Mouse (Mus musculus) small intestine, adult 2 months (tissue): Measurements from ENCODE around the gene Riok1. TPM values are rescaled to one million over a fixed set of nuclear protein-coding genes. Genes with fewer than 3 reads are reported as not detected.

Experiments used
- H3K27ac ChIP-seq: fragments of 200-500 bp; 2 replicates; pipeline ENCODE4 v1.5.1; 2012; ENCODE audit warnings: low read depth, low read length, control low read depth, inconsistent platforms; ENCODE audit not compliant: insufficient read depth
- H3K27me3 ChIP-seq: fragments of 200-500 bp; 2 replicates; pipeline ENCODE4 v1.6.1; 2012; ENCODE audit warnings: mild to moderate bottlenecking, moderate library complexity, low read length, inconsistent platforms; ENCODE audit not compliant: control insufficient read depth, insufficient read depth
- H3K36me3 ChIP-seq: fragments of 200-500 bp; 2 replicates; pipeline ENCODE4 v1.6.1; 2012; ENCODE audit warnings: mild to moderate bottlenecking, low read length, control low read depth, inconsistent platforms; ENCODE audit not compliant: control insufficient read depth, insufficient read depth
- H3K4me1 ChIP-seq: fragments of 200-500 bp; 2 replicates; pipeline ENCODE4 v1.6.1; 2012; ENCODE audit warnings: low read length, inconsistent platforms, mixed read lengths; ENCODE audit not compliant: control insufficient read depth, insufficient read depth, insufficient read length
- H3K4me3 ChIP-seq: fragments of 200-500 bp; 2 replicates; pipeline ENCODE4 v1.5.1; 2012; ENCODE audit warnings: low read depth, mild to moderate bottlenecking, control low read depth, inconsistent platforms, low read length, moderate library complexity
- CTCF ChIP-seq: fragments of 200-500 bp; IDR thresholded peaks from 2 replicates; pipeline ENCODE4 v1.5.1; 2012; ENCODE audit warnings: low read depth, mild to moderate bottlenecking, control low read depth, inconsistent platforms, low read length, moderate library complexity, mixed read lengths; ENCODE audit not compliant: insufficient replicate concordance, insufficient read length; ENCODE audit errors: extremely low read depth
- POLR2A ChIP-seq: fragments of 200-500 bp; IDR thresholded peaks from 2 replicates; pipeline ENCODE4 v1.6.1; 2012; ENCODE audit warnings: low read depth, mild to moderate bottlenecking, control low read depth, inconsistent platforms, low read length, moderate library complexity
- WGBS: fragments of 180-500 bp; shearing (Covaris S2); methylation state at CpG from one replicate; pipeline ENCODE4 v1.1.7; 2018; 5-methylcytosine and 5-hydroxymethylcytosine counted together
- polyA plus RNA-seq: library from polyadenylated mRNA; depleted of rRNA; stranded (reverse); fragments of >200 nt; gene quantifications from 2 replicates; pipeline ENCODE4 v1.2.3, GENCODE M21; 2012

Gene Riok1
- polyA plus RNA-seq, 1 experiment: 7.3 TPM

- no peaks in the 10 kb centered on the region for H3K36me3 ChIP-seq
- no peaks in the 10 kb centered on the region for H3K4me1 ChIP-seq
- no peak overlapping the region for H3K4me3 ChIP-seq
- 46% methylated on average over 1 of the region's 1 CpGs for WGBS
- no peak overlapping the region for H3K27ac ChIP-seq
- no peaks in the 10 kb centered on the region for H3K27me3 ChIP-seq
- peak; percentile 14; the same call in 1 of the 2 replicates for TF ChIP-seq CTCF
- TF ChIP-seq POLR2A: no peak
Observed at GRCm38 (mm10) chr13:38002461-38002860, 34.3 kb upstream of the Riok1 start.

- Histone ChIP-seq H3K27ac (no peak overlapping the region), H3K4me1 (peaks cover 3% of the 10 kb centered on the region; the same call in 1 of the 2 replicates), H3K36me3 (no peaks in the 10 kb centered on the region), H3K4me3 (no peak overlapping the region), H3K27me3 (no peaks in the 10 kb centered on the region)
- TF ChIP-seq CTCF (no peak), POLR2A (no peak)
- WGBS: 93% methylated on average over 2 of the region's 2 CpGs
Observed at GRCm38 (mm10) chr13:38007972-38008371, 28.8 kb upstream of the Riok1 start.

GRCm38 (mm10) chr13:38009721-38010408 is 26.9 kb upstream of the Riok1 start:
- 76% methylated on average over 5 of the region's 5 CpGs for WGBS
- H3K27me3 ChIP-seq: no peaks in the 10 kb centered on the region

GRCm38 (mm10) chr13:38010444-38010910 is 26.3 kb upstream of the Riok1 start:
- WGBS: 73% methylated on average over 5 of the region's 5 CpGs
- H3K27me3 ChIP-seq: no peaks in the 10 kb centered on the region
- H3K27ac ChIP-seq: no peak overlapping the region; the same call in 1 of the 2 replicates
- TF ChIP-seq CTCF: no peak
- TF ChIP-seq POLR2A: no peak
- no peak overlapping the region for H3K4me3 ChIP-seq
- H3K4me1 ChIP-seq: peaks cover 3% of the 10 kb centered on the region; the same call in 1 of the 2 replicates
- no peaks in the 10 kb centered on the region for H3K36me3 ChIP-seq

More at GRCm38 (mm10) chr13:38009721-38010408, 26.9 kb upstream of the Riok1 start:
- no peak overlapping the region for H3K4me3 ChIP-seq
- H3K27ac ChIP-seq: 0 out of 2 replicates have a peak overlapping the region, but pooled peaks have one; percentile 16
- H3K4me1 ChIP-seq: peaks cover 3% of the 10 kb centered on the region; the same call in 1 of the 2 replicates
- TF ChIP-seq CTCF (no peak), POLR2A (no peak)
- no peaks in the 10 kb centered on the region for H3K36me3 ChIP-seq

GRCm38 (mm10) chr13:38012436-38012835 is 24.4 kb upstream of the Riok1 start:
- Histone ChIP-seq H3K4me1 (peaks cover 3% of the 10 kb centered on the region; the same call in 1 of the 2 replicates), H3K4me3 (no peak overlapping the region), H3K27ac (no peak overlapping the region), H3K27me3 (no peaks in the 10 kb centered on the region), H3K36me3 (no peaks in the 10 kb centered on the region)
- 83% methylated on average over 5 of the region's 5 CpGs for WGBS
- no peak for TF ChIP-seq CTCF
- TF ChIP-seq POLR2A: no peak

- 87% methylated on average over 4 of the region's 4 CpGs for WGBS
- Histone ChIP-seq H3K4me1 (no peaks in the 10 kb centered on the region), H3K4me3 (no peak overlapping the region), H3K27me3 (no peaks in the 10 kb centered on the region), H3K27ac (no peak overlapping the region), H3K36me3 (no peaks in the 10 kb centered on the region)
- TF ChIP-seq CTCF (no peak), POLR2A (no peak)
Observed at GRCm38 (mm10) chr13:38015591-38015990, 21.2 kb upstream of the Riok1 start.

- WGBS: 72% methylated on average over 3 of the region's 3 CpGs
- H3K4me3 ChIP-seq: no peak overlapping the region
- no peak overlapping the region for H3K27ac ChIP-seq
- no peaks in the 10 kb centered on the region for H3K4me1 ChIP-seq
- no peaks in the 10 kb centered on the region for H3K36me3 ChIP-seq
- no peaks in the 10 kb centered on the region for H3K27me3 ChIP-seq
- TF ChIP-seq POLR2A (no peak), CTCF (no peak)
Observed at GRCm38 (mm10) chr13:38018791-38019190, 18.0 kb upstream of the Riok1 start.

GRCm38 (mm10) chr13:38025874-38026273 is 10.9 kb upstream of the Riok1 start:
- 59% methylated on average over 4 of the region's 4 CpGs for WGBS
- Histone ChIP-seq H3K4me3 (no peak overlapping the region), H3K36me3 (no peaks in the 10 kb centered on the region), H3K27me3 (no peaks in the 10 kb centered on the region), H3K27ac (no peak overlapping the region), H3K4me1 (no peaks in the 10 kb centered on the region)
- TF ChIP-seq POLR2A (no peak), CTCF (no peak)
